ENCODE assay signal across 11 mouse cellular contexts in the genomic region with DNA sequence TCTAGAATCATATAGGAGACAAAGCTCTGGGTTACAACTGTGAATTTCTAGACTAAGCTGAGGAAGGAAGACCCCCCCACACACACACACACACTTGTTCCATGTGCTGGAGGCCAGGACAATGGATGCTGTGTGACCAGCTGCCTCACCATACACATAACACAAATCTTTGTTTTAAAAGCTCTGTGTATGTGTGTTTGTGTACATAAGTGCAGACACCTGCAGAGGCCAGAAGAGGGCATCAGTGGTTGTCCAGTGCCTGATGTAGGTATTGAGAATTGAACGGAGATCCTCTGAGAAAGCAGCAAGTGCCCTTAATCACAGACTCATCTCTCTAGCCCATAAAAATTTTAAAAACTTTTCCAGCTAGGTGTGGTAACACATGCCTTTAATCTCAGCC. TPM values are rescaled to one million over a fixed set of nuclear protein-coding genes. Genes with fewer than 3 reads are reported as not detected.
DNase-seq lines count a peak whose midpoint lies in the region; ATAC-seq and TF ChIP-seq lines count a peak whose summit lies in the region.
"Had no signal": no experiment of that assay in that cellular context is flagged by ENCODE, and none has a peak within 500 bp of the region (broad histone marks: within the 10 kb centered on the region; RNA-seq: fewer than 3 reads in every experiment).

No protein-coding gene starts in this region.

- H3K4me3 ChIP-seq in kidney, postnatal 0 days (replicated peaks; ENCODE audit: low read depth, low read length): no peak overlapping the region
- H3K4me3 ChIP-seq: forebrain, embryonic 15.5 days; megakaryocyte, embryonic 14.5 days; stomach, embryonic 15.5 days had no signal

- no peaks in the 10 kb centered on the region for H3K36me3 ChIP-seq in kidney, postnatal 0 days (ENCODE audit: insufficient read depth, low read length)
- H3K36me3 ChIP-seq: forebrain, embryonic 15.5 days; stomach, embryonic 15.5 days had no signal

- 84% methylated on average over 1 of the region's 1 CpGs for WGBS in kidney, postnatal 0 days

- TF ChIP-seq CTCF in kidney, postnatal 0 days (IDR thresholded peaks at IDR 0.05; ENCODE audit: low read depth): peak; percentile 59

- peak; percentile 32 for DNase-seq in kidney, postnatal 0 days (ENCODE audit: low spot score)
- no peak for DNase-seq in kidney, postnatal 25 days
- DNase-seq in 416B (ENCODE audit: low read depth): peak; percentile 72
- peak; percentile 37 to 40 for DNase-seq in B cell, adult 2 months
- DNase-seq in embryo, embryonic 11 days: peak; percentile 20
- no peak for DNase-seq in thymus, postnatal 10 days (ENCODE audit: low spot score in 2 of 2)
- no peak for DNase-seq in adrenal gland, postnatal 4 days (ENCODE audit: low spot score in 2 of 2)
- DNase-seq: heart, adult 11 months had no signal

- H3K9me3 ChIP-seq in kidney, postnatal 0 days (replicated peaks; ENCODE audit: low read length): no peaks in the 10 kb centered on the region
- H3K9me3 ChIP-seq: forebrain, embryonic 15.5 days; megakaryocyte, embryonic 14.5 days; stomach, embryonic 15.5 days had no signal

- H3K4me2 ChIP-seq in kidney, postnatal 0 days (ENCODE audit: low read length): no peak overlapping the region
- H3K4me2 ChIP-seq: forebrain, embryonic 15.5 days; stomach, embryonic 15.5 days had no signal

- no peak for ATAC-seq in kidney, postnatal 0 days (replicated peaks; ENCODE audit: low FRiP score, low read depth)
- ATAC-seq: forebrain, embryonic 15.5 days had no signal

- H3K27ac ChIP-seq in kidney, postnatal 0 days: no peak overlapping the region
- H3K27ac ChIP-seq: forebrain, embryonic 15.5 days; stomach, embryonic 15.5 days had no signal

- no peaks in the 10 kb centered on the region for H3K27me3 ChIP-seq in kidney, postnatal 0 days (ENCODE audit: insufficient read depth, low read length)
- H3K27me3 ChIP-seq: forebrain, embryonic 15.5 days; megakaryocyte, embryonic 14.5 days; stomach, embryonic 15.5 days had no signal

- no peak overlapping the region for H3K9ac ChIP-seq in kidney, postnatal 0 days (ENCODE audit: low read depth, low read length)
- H3K9ac ChIP-seq: forebrain, embryonic 15.5 days; stomach, embryonic 15.5 days had no signal

- peaks cover 12% of the 10 kb centered on the region for H3K4me1 ChIP-seq in kidney, postnatal 0 days (replicated peaks; ENCODE audit: insufficient read depth, low read length)

RNA-seq across cellular contexts. Expression of gene Eps15l1, which starts 1.7 kb away (rescaled TPM):
- polyA plus RNA-seq in kidney, postnatal 0 days (2015; fragmentation: Nextera tagmentation; extraction: Ambion mirVana): 32.5 and 37.5 TPM in 2 replicates
- total RNA-seq in adrenal gland, postnatal 4 days (2021): 10 to 100 TPM; 69.9 to 70.8 TPM

RNA-seq across cellular contexts. Expression of gene Calr3, which starts 20.7 kb away (rescaled TPM):
- polyA plus RNA-seq in kidney, postnatal 0 days (2015; fragmentation: Nextera tagmentation; extraction: Ambion mirVana): 2.1 and 2.2 TPM in 2 replicates
- 1 to 10 TPM; 3.0 to 3.1 TPM for total RNA-seq in adrenal gland, postnatal 4 days (2021)

RNA-seq across cellular contexts. Expression of gene 1700030K09Rik, which starts 20.8 kb away (rescaled TPM):
- polyA plus RNA-seq in kidney, postnatal 0 days (2015; fragmentation: Nextera tagmentation; extraction: Ambion mirVana): 10.4 TPM in 2 replicates
- 10 to 100 TPM in 1 of 2 experiments, 1 to 10 TPM in 1; 9.6 to 11.7 TPM for total RNA-seq in adrenal gland, postnatal 4 days (2021)

RNA-seq across cellular contexts. Expression of gene Cherp, which starts 52.1 kb away (rescaled TPM):
- polyA plus RNA-seq in kidney, postnatal 0 days (2015; fragmentation: Nextera tagmentation; extraction: Ambion mirVana): 38.7 and 39.1 TPM in 2 replicates
- total RNA-seq in adrenal gland, postnatal 4 days (2021): 10 to 100 TPM; 81.3 to 86.7 TPM

Comparison
In these comparisons a context has a peak if more than half of its experiments do, and no peak if none do; other contexts are left out.
1. DNase-seq: peak in kidney, postnatal 0 days (single experiment), 416B (single experiment), B cell, adult 2 months (2 of 2) and embryo, embryonic 11 days (single experiment); none in kidney, postnatal 25 days (0 of 2), thymus, postnatal 10 days (0 of 2) and adrenal gland, postnatal 4 days (0 of 2).